Mouse (Mus musculus) limb, embryonic 12.5 days (tissue): ENCODE measurements around the gene Tnrc6b. TPM values are rescaled to one million over a fixed set of nuclear protein-coding genes. Genes with fewer than 3 reads are reported as not detected.

Source experiments
- ATAC-seq: fragments of 200-750 bp; cut with Nextera tagmentation; 2 replicates; pipeline ENCODE4 v1.8.0; 2017; ENCODE audit warnings: low read depth, moderate TSS enrichment; ENCODE audit not compliant: insufficient number of reproducible peaks, insufficient read depth, low FRiP score, low TSS enrichment
- H3K27ac ChIP-seq: fragments of 300-500 bp; sonication (generic); 2 replicates; pipeline ENCODE4 v1.5.1; 2016; ENCODE audit warnings: mild to moderate bottlenecking, moderate library complexity
- H3K27me3 ChIP-seq: fragments of 300-500 bp; sonication (generic); 2 replicates; pipeline ENCODE4 v1.6.1; 2016; ENCODE audit warnings: mild to moderate bottlenecking, moderate library complexity
- H3K36me3 ChIP-seq: fragments of 300-500 bp; sonication (generic); 2 replicates; pipeline ENCODE4 v1.6.1; 2016; ENCODE audit warnings: mild to moderate bottlenecking, moderate library complexity
- H3K4me1 ChIP-seq: fragments of 300-500 bp; sonication (generic); replicated peaks from 2 replicates; pipeline ENCODE4 v1.6.1; 2016
- H3K4me2 ChIP-seq: fragments of 300-500 bp; sonication (generic); 2 replicates; pipeline ENCODE4 v1.6.1; 2016; ENCODE audit warnings: mild to moderate bottlenecking, moderate library complexity
- H3K4me3 ChIP-seq: fragments of 300-500 bp; sonication (generic); replicated peaks from 2 replicates; pipeline ENCODE4 v1.5.1; 2016; ENCODE audit warnings: mild to moderate bottlenecking
- H3K9ac ChIP-seq: fragments of 300-500 bp; sonication (generic); replicated peaks from 2 replicates; pipeline ENCODE4 v1.6.1; 2016; ENCODE audit warnings: mild to moderate bottlenecking, moderate library complexity
- H3K9me3 ChIP-seq: fragments of 300-500 bp; sonication (generic); 2 replicates; pipeline ENCODE4 v1.6.1; 2016; ENCODE audit warnings: mild to moderate bottlenecking, moderate library complexity
- WGBS: fragments of 180-500 bp; shearing (Covaris S2); methylation state at CpG from one replicate; pipeline ENCODE4 v1.1.7; 2016; 5-methylcytosine and 5-hydroxymethylcytosine counted together
- microRNA-seq: library from miRNA; unstranded; fragments of <30 nt; microRNA quantifications from one replicate; pipeline ENCODE4, GENCODE M21; 2017
- polyA plus RNA-seq: library from polyadenylated mRNA; unstranded; fragments of >200 nt; fragmentation: Nextera tagmentation; extraction: Ambion mirVana; gene quantifications from 2 replicates; pipeline ENCODE4 v1.2.1, GENCODE M21; 2016

Gene Tnrc6b
- polyA plus RNA-seq, 1 experiment from 2014 or later: 41.0 TPM

- Histone ChIP-seq H3K4me2 (no peak overlapping the region), H3K27me3 (no peaks in the 10 kb centered on the region), H3K9ac (no peak overlapping the region), H3K36me3 (no peaks in the 10 kb centered on the region), H3K4me1 (peaks cover 8% of the 10 kb centered on the region; the same call in 1 of the 2 replicates), H3K4me3 (no peak overlapping the region), H3K27ac (no peak overlapping the region), H3K9me3 (no peaks in the 10 kb centered on the region)
- WGBS: 87% methylated on average over 4 of the region's 4 CpGs
- ATAC-seq: no peak
These were observed 270.1 kb downstream of the Tnrc6b start for GRCm38 (mm10) chr15:80981176-80981575.

GRCm38 (mm10) chr15:80983264-80983663 lies 272.2 kb downstream of the Tnrc6b start:
- no peaks in the 10 kb centered on the region for H3K27me3 ChIP-seq
- no peak overlapping the region for H3K4me2 ChIP-seq
- H3K36me3 ChIP-seq: no peaks in the 10 kb centered on the region
- no peak overlapping the region for H3K9ac ChIP-seq
- no peak overlapping the region for H3K27ac ChIP-seq
- 0 out of 2 replicates have a peak, but pooled peaks cover 4% of the 10 kb centered on the region for H3K4me1 ChIP-seq
- ATAC-seq: no peak
- H3K9me3 ChIP-seq: no peaks in the 10 kb centered on the region
- H3K4me3 ChIP-seq: no peak overlapping the region
- 92% methylated on average over 2 of the region's 2 CpGs for WGBS

DNA sequence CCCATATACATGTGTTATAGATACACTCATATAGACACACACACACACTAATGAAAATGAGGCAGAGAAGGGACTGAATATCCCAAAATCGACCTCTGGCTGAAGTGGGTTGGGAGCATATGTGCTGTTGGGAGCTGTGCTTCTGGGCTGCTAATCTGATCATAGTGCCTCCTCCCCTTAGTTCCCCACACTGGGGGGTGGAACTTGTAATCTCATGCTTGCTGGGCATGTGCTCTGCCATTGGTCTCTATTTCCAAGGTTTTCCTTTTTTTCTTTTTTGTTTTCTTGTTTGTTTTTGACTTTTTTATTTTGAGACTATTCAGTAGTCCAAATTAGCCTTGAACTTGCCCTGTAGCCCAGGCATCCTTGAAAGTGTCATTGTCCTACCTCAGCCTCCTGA lies 277.2 kb downstream of the Tnrc6b start:
- Histone ChIP-seq H3K4me1 (no peaks in the 10 kb centered on the region), H3K36me3 (no peaks in the 10 kb centered on the region), H3K9me3 (no peaks in the 10 kb centered on the region), H3K4me3 (no peak overlapping the region), H3K27ac (no peak overlapping the region), H3K9ac (no peak overlapping the region), H3K27me3 (no peaks in the 10 kb centered on the region), H3K4me2 (no peak overlapping the region)
- ATAC-seq: no peak
- whole genome bisulfite sequencing: 38% methylated on average over 1 of the region's 1 CpGs

DNA sequence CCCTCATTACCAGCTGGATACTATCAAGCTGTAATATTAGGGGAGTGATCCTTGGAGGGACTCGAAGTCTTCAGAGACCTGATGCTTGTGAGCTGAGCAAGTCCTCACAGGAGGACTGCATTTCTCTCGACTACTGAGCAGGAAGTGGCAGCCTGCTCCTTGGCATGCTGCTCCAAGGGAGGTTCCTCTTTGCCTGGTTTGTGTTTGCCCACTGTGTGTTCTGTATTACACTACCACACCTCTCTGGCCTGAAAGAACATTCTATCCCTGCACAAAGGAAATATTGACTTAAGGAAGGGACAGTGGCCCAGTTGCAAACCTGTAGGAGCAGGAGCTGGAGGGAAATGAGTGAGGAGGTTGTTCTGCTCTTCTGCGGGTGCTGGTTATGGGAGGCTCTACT lies 278.6 kb downstream of the Tnrc6b start:
- H3K4me1 ChIP-seq: no peaks in the 10 kb centered on the region
- H3K9me3 ChIP-seq: no peaks in the 10 kb centered on the region
- no peak for ATAC-seq
- H3K27me3 ChIP-seq: no peaks in the 10 kb centered on the region
- H3K36me3 ChIP-seq: no peaks in the 10 kb centered on the region
- H3K9ac ChIP-seq: no peak overlapping the region
- no peak overlapping the region for H3K4me2 ChIP-seq
- WGBS: 62% methylated on average over 3 of the region's 3 CpGs
- H3K27ac ChIP-seq: no peak overlapping the region
- H3K4me3 ChIP-seq: no peak overlapping the region

Small RNAs within 50 kb of the gene (microRNA-seq; reads per million reads assigned to microRNA genes)
- gene Mir5113: 16.5 reads per million, percentile 30 among the genes with 10 or more reads in this experiment

Other genes with a start within 250 kb of the Tnrc6b start
- not detected in 2 replicates for gene Enthd1, start 146.2 kb upstream of the Tnrc6b start, polyA plus RNA-seq
- gene Grap2, start 138.7 kb upstream of the Tnrc6b start, polyA plus RNA-seq: 1.8 and 2.9 TPM in 2 replicates
- gene Fam83f, start 39.5 kb upstream of the Tnrc6b start, polyA plus RNA-seq: 1.3 and 1.4 TPM in 2 replicates
- gene Adsl, start 237.2 kb downstream of the Tnrc6b start, polyA plus RNA-seq: 183 and 186 TPM in 2 replicates